Mouse (Mus musculus) brain, embryonic 14.5 days (tissue): ENCODE data around the gene Utp3.

Source experiments
- CTCF ChIP-seq: fragments of 200-500 bp; IDR thresholded peaks from 2 replicates; pipeline ENCODE4 v1.5.1; 2012; ENCODE audit warnings: inconsistent platforms, mild to moderate bottlenecking, moderate library complexity, borderline replicate concordance; ENCODE audit not compliant: insufficient read depth, insufficient read length; ENCODE audit errors: extremely low read depth
- POLR2A ChIP-seq: fragments of 200-500 bp; IDR thresholded peaks from 2 replicates; pipeline ENCODE4 v1.6.1; 2012; ENCODE audit warnings: mild to moderate bottlenecking, inconsistent platforms, borderline replicate concordance; ENCODE audit not compliant: poor library complexity, insufficient read depth, insufficient read length, severe bottlenecking; ENCODE audit errors: extremely low read depth

DNA sequence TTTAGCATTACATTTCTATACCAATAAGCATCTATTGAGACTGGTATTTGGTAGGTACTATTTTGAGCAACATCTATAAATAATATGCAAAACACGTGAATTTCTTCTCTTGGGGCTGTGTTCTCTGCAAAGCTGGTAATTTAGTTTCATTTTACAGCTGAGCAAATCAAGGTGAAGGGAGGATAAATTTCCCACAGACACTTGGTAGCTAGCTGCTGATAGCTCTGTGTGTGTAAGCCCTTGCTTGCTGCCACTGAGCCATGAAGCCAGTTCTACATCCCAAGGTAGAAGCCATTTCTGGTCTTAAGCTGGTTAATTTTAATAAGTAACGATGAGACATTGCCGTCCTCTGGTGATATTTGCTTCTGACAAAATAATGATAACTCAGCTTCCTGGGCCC lies 20.6 kb downstream of the Utp3 start:
- TF ChIP-seq CTCF (no peak), POLR2A (no peak)
